In the genomic region with DNA sequence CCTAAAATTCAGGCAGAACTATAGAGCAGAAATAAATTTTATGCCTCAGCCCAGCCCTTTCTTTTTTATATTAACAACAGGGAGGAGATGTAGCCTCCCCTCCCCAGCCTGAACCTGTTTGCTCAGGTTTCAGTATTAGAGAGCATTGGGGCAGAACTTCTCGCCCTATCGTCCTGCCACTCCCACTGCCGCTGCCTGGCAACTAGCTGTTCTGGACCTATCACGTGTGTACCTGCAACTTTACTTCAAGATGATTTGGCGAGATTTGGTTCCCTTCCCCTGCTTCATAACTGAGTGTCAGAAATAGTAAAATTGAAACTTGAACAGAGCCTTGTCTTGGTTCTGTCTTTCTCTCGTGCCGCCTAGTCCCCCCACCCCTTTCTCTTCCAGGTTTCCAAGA, we compare ENCODE assay signal across 23 mouse cellular contexts. TPM values are rescaled to one million over a fixed set of nuclear protein-coding genes. Genes with fewer than 3 reads are reported as not detected.
DNase-seq lines count a peak whose midpoint lies in the region; TF ChIP-seq lines count a peak whose summit lies in the region.
"Not testable (repeated sequence)": the region's sequence is repeated elsewhere in the genome, so short reads cannot be mapped to it uniquely, and the experiment has no call there.
"Had no signal": no experiment of that assay in that cellular context is flagged by ENCODE, and none has a peak within 500 bp of the region (broad histone marks: within the 10 kb centered on the region; RNA-seq: fewer than 3 reads in every experiment).

No protein-coding gene starts in this region.

- in situ Hi-C loops in CH12.LX (cut with MboI; ENCODE audit: low pct_ligation_motif_present, low pct_unique_long_range_greater_than_20kb, low sequenced_read_pairs): not testable (repeated sequence)

- not testable (repeated sequence) for TF ChIP-seq EP300 in CH12.LX (IDR thresholded peaks at IDR 0.05; ENCODE audit: low read length)

- H3K27me3 ChIP-seq in CH12.LX (replicated peaks); kidney, adult 2 months (replicated peaks; ENCODE audit: control insufficient read depth, insufficient read depth, low read length): not testable (repeated sequence)

- peak; percentile 1 for DNase-seq in CD4-positive, CD25-positive, alpha-beta regulatory T cell, adult 2 months (ENCODE audit: low read depth, low spot score)
- peak; percentile 32 for DNase-seq in CH12.LX (ENCODE audit: extremely low read depth)
- peak; percentile 77 for DNase-seq in kidney, adult 11 months
- peak; percentile 81 for DNase-seq in kidney, adult 2 months
- DNase-seq in kidney, adult 9 months: peak; percentile 81
- peak; percentile 28 for DNase-seq in kidney, postnatal 14 days
- peak; percentile 48 to 56 for DNase-seq in kidney, postnatal 36 days

- H3K79me2 ChIP-seq in CH12.LX (replicated peaks; ENCODE audit: control insufficient read depth, extremely low read depth, insufficient read depth, poor library complexity, severe bottlenecking): not testable (repeated sequence)

- not testable (repeated sequence) for H3K4me3 ChIP-seq in CH12.LX (replicated peaks in 1 of 3; ENCODE audit: low read depth in 2 of 3, low read length in 2 of 3, poor library complexity in 1 of 3); kidney, adult 2 months (ENCODE audit: insufficient read depth, low read depth, low read length)

- not testable (repeated sequence) for H3K4me1 ChIP-seq in CH12.LX (ENCODE audit: control insufficient read depth in 1 of 2, insufficient read depth in 2 of 2); kidney, adult 2 months (ENCODE audit: control insufficient read depth, insufficient read depth, low read length)

- 52% methylated on average over 7 of the region's 7 CpGs for WGBS in kidney, adult 2 months

- dilution Hi-C loops in CH12.LX (cut with MboI; ENCODE audit: extremely low pct_ligation_motif_present, extremely low pct_unique_long_range_greater_than_20kb, low sequenced_read_pairs): not testable (repeated sequence)

- H3K27ac ChIP-seq in CH12.LX (ENCODE audit: insufficient read depth, low read depth); kidney, adult 2 months (ENCODE audit: insufficient read depth, low read depth, low read length): not testable (repeated sequence)

- not testable (repeated sequence) for H3K9me3 ChIP-seq in CH12.LX (replicated peaks; ENCODE audit: low read length)

- not testable (repeated sequence) for H3K36me3 ChIP-seq in CH12.LX (replicated peaks in 1 of 2; ENCODE audit: control insufficient read depth in 1 of 2, insufficient read depth in 1 of 2, low read length in 1 of 2); kidney, adult 2 months (ENCODE audit: control insufficient read depth, insufficient read depth, low read length)

- TF ChIP-seq POLR2A in CH12.LX (IDR thresholded peaks at IDR 0.05; ENCODE audit: low read depth, low read length); kidney, adult 2 months (IDR thresholded peaks at IDR 0.05; ENCODE audit: low read depth, low read length): not testable (repeated sequence)

- peak overlapping the region; percentile 71 for H3K4me2 ChIP-seq in CH12.LX (ENCODE audit: insufficient read depth, low read depth, poor library complexity, severe bottlenecking)

- not testable (repeated sequence) for H3K9ac ChIP-seq in CH12.LX (ENCODE audit: insufficient read depth, low read depth)

- TF ChIP-seq CTCF in CH12.LX (conservative IDR thresholded peaks at IDR 0.05 in 1 of 2, IDR thresholded peaks at IDR 0.05 in 1 of 2; ENCODE audit: low read depth in 2 of 2, low read length in 2 of 2); kidney, adult 2 months (conservative IDR thresholded peaks at IDR 0.05; ENCODE audit: insufficient read depth, insufficient read length, low read depth, low read length): not testable (repeated sequence)

- TF ChIP-seq RAD21 in CH12.LX (IDR thresholded peaks at IDR 0.05; ENCODE audit: low read depth, low read length): not testable (repeated sequence)

RNA-seq across cellular contexts. Expression of a gene that starts 50.1 kb away (rescaled TPM):
- not detected in 2 replicates for total RNA-seq in CH12.LX (2012; rRNA removed)
- total RNA-seq in CH12.LX (2014; rRNA removed): not detected in 2 replicates
- polyA plus RNA-seq in CH12.LX (2012; ENCODE audit: insufficient read length, low read depth): not detected in 2 replicates
- polyA plus RNA-seq in kidney, adult 2 months (2012; rRNA removed): not detected in 2 replicates
- total RNA-seq: adrenal gland, postnatal 10 days; adrenal gland, postnatal 25 days; adrenal gland, postnatal 4 days; common myeloid progenitor, adult 5-6 weeks; ES-E14; MEL had no signal
- polyA plus RNA-seq: adrenal gland, adult 2 months; brain, embryonic 14.5 days; embryonic facial prominence, embryonic 11.5 days; embryonic facial prominence, embryonic 13.5 days; erythroblast, embryonic 14.5 days; forebrain, embryonic 10.5 days; forebrain, embryonic 12.5 days; forebrain, embryonic 14.5 days; forebrain, embryonic 16.5 days had no signal

RNA-seq across cellular contexts. Expression of a gene that starts 56.0 kb away (rescaled TPM):
- total RNA-seq in CH12.LX (2012; rRNA removed) (not detected in 2 replicates), CH12.LX (2014; rRNA removed) (not detected in 2 replicates)
- polyA plus RNA-seq in CH12.LX (2012; ENCODE audit: insufficient read length, low read depth): not detected in 2 replicates
- not detected in 2 replicates for polyA plus RNA-seq in kidney, adult 2 months (2012; rRNA removed)
- total RNA-seq: adrenal gland, adult 2 months; adrenal gland, postnatal 10 days; adrenal gland, postnatal 25 days; adrenal gland, postnatal 4 days; common myeloid progenitor, adult 5-6 weeks; MEL had no signal
- polyA plus RNA-seq: adrenal gland, adult 2 months; brain, embryonic 14.5 days; embryonic facial prominence, embryonic 11.5 days; embryonic facial prominence, embryonic 13.5 days; embryonic facial prominence, embryonic 15.5 days; erythroblast, embryonic 14.5 days; forebrain, embryonic 10.5 days; forebrain, embryonic 12.5 days; forebrain, embryonic 14.5 days; forebrain, embryonic 16.5 days had no signal

RNA-seq across cellular contexts. Expression of a gene that starts 59.6 kb away (rescaled TPM):
- not detected in 2 replicates for total RNA-seq in CH12.LX (2012; rRNA removed)
- total RNA-seq in CH12.LX (2014; rRNA removed): not detected in 2 replicates
- polyA plus RNA-seq in CH12.LX (2012; ENCODE audit: insufficient read length, low read depth): not detected in 2 replicates
- not detected in 2 replicates for polyA plus RNA-seq in kidney, adult 2 months (2012; rRNA removed)
- total RNA-seq: adrenal gland, adult 2 months; adrenal gland, postnatal 10 days; adrenal gland, postnatal 25 days; adrenal gland, postnatal 4 days; common myeloid progenitor, adult 5-6 weeks; ES-E14; MEL had no signal
- polyA plus RNA-seq: adrenal gland, adult 2 months; brain, embryonic 14.5 days; embryonic facial prominence, embryonic 11.5 days; embryonic facial prominence, embryonic 13.5 days; embryonic facial prominence, embryonic 15.5 days; erythroblast, embryonic 14.5 days; forebrain, embryonic 10.5 days; forebrain, embryonic 12.5 days; forebrain, embryonic 14.5 days; forebrain, embryonic 16.5 days had no signal

Comparison
In these comparisons a context has a peak if more than half of its experiments do, and no peak if none do; other contexts are left out.
1. DNase-seq: peak in every context shown above with its lines; median percentile 81 in kidney, adult 2 months; 81 in kidney, adult 9 months; 77 in kidney, adult 11 months; 52 in kidney, postnatal 36 days; 32 in CH12.LX; 28 in kidney, postnatal 14 days; 1 in CD4-positive, CD25-positive, alpha-beta regulatory T cell, adult 2 months.